Mouse (Mus musculus) G1E (cell line): Measurements from ENCODE around the gene Etfdh.

ENCODE experiments used
- CTCF ChIP-seq: IDR thresholded peaks from 2 replicates; pipeline ENCODE4 v1.5.1; 2012; ENCODE audit warnings: low read depth, low read length, inconsistent platforms, mixed read lengths
- GATA1 ChIP-seq: IDR thresholded peaks from 2 replicates; pipeline ENCODE4 v1.6.1; 2012; ENCODE audit warnings: borderline replicate concordance, low read length, inconsistent platforms, mixed read lengths
- GATA2 ChIP-seq: IDR thresholded peaks from 2 replicates; pipeline ENCODE4 v1.6.1; 2012; ENCODE audit warnings: low read depth, low read length, inconsistent platforms, borderline replicate concordance
- POLR2AphosphoS5 ChIP-seq: IDR thresholded peaks from 2 replicates; pipeline ENCODE4 v1.6.1; 2012; ENCODE audit warnings: low read depth, low read length, inconsistent platforms; ENCODE audit not compliant: insufficient replicate concordance
- TAL1 ChIP-seq: conservative IDR thresholded peaks from 2 replicates; pipeline ENCODE4 v1.6.1; 2012; ENCODE audit warnings: low read depth, low read length, inconsistent platforms, mixed read lengths

DNA sequence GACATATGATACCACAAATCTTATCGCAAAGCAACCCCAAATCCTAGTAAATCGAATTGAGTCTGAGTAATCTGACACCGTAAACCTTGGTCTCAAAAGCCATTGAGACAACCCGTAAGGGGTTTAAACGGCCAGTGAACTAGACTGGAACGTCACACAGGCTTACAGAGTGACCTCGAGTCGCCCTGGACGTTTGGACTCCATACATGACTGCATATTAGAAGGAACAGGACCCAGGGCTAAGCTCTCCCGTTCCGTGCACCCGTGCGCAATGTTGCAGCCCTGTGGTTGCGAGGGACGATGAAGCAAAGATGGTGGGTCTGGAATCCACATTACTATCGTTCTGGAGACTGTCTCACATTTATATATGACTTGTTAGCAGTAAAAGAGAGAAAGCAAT, 42.9 kb upstream of the Etfdh start:
- TF ChIP-seq CTCF (no peak), POLR2AphosphoS5 (no peak), GATA2 (no peak), TAL1 (no peak), GATA1 (no peak)
